Mouse (Mus musculus) R1 (cell line): Measurements from ENCODE around the gene S100a4.

Experiments used
- DNase-seq: peaks from one replicate; pipeline ENCODE4 v3.0.0-alpha.2; 2018; ENCODE audit warnings: low read depth, low spot score

Gene S100a4

DNA sequence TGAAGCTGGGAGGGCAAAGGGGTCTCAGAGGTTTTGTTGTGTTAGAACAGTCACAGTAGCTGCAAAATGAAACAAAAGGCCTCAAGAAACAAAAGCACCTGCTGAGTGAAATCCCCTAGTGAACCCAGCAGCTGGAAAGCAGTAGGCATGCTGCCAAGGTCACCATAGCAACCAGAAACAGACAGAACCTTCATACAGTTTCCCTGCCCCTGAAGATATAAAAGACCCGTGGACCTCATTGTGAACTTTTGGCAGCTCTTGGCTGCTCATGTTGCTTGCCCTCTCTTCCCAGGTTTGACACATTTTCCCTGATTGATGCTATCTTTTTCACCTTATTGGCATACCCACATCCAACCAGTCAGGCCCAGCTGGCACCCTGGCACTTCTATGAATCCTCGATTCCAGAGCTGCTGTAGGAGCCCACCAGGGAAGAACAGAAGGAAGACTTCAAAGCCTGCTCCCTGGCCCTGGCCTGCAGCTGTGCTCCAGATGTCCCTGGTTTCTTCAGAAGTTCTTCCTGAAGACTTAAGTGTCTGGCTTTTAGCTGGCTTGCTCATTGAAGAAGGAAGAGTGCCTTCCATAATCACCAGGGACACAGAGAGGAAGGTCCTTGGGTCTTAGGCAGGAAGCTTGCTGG lies 20.0 kb downstream of the S100a4 start:
- DNase-seq: peak; percentile 70

DNA sequence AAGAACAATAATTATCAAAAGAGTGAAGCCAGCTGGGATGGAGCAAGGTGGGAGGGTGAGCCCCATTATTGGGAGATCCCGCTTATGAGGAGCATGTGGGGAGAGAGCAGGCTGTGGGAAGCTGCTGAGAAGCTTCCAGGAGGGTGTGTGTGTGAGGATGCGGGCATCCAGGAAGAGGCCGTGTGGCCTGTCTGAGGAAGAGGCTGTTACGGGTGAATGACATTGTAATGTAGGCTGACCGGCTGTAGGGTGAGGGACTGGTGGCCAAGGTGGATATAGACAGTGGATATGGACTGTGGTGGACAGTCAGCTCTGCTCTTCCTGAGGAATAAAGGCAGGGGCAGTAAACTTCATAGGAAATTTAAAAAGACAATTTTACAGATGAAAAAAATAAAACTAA lies 21.9 kb downstream of the S100a4 start:
- no peak for DNase-seq

- DNase-seq: no peak
Measured at GRCm38 (mm10) chr3:90626266-90627021, 22.9 kb downstream of the S100a4 start.

GRCm38 (mm10) chr3:90627366-90627765 lies 23.8 kb downstream of the S100a4 start:
- no peak for DNase-seq

- DNase-seq: no peak
Measured at GRCm38 (mm10) chr3:90627807-90628206, 24.2 kb downstream of the S100a4 start.

GRCm38 (mm10) chr3:90629298-90629697 lies 25.7 kb downstream of the S100a4 start:
- peak; percentile 34 for DNase-seq

GRCm38 (mm10) chr3:90631984-90632383 lies 28.4 kb downstream of the S100a4 start:
- DNase-seq: no peak

- no peak for DNase-seq
Measured at GRCm38 (mm10) chr3:90638511-90639275, 35.1 kb downstream of the S100a4 start.

GRCm38 (mm10) chr3:90639511-90640154 lies 36.1 kb downstream of the S100a4 start:
- DNase-seq: peak; percentile 76

DNA sequence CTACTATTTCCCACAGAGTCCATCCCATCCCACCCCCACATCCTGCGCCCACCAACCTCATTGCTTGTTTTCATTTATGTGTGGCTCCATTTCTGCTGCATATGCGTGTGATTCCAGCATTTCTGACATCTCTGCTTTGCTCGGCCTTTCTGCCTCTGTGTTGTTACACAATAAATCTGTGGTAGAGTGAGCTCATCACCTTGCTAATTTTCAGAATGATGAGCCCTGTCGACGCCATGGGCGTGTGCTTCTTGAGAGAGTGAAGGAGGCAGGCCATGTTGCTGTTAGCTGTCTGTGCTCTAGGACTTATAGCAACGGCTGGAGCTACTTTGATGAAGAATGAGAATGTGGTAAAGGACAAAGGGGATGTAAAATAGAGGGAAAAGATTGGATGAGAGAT lies 37.4 kb downstream of the S100a4 start:
- DNase-seq: no peak

DNA sequence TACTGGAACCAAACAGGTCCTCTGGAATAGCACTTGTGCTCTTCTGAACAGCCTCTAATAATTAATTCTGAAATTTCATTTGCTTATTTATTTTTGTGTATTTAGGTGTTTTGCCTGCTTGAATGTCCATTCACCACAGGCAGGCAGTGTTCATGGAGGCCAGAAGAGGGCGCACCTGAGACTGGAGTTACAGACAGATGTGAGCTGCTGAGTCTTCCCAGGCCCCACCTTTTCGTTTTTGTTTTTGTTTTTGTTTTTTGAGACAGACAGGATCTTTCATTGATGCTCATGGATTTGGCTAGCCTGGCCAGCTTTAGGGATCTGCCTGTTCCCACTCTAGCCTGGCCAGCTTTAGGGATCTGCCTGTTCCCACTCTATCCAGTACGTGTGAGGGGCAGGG lies 40.6 kb downstream of the S100a4 start:
- DNase-seq: peak; percentile 57

GRCm38 (mm10) chr3:90647291-90647690 lies 43.7 kb downstream of the S100a4 start:
- DNase-seq: no peak

DNA sequence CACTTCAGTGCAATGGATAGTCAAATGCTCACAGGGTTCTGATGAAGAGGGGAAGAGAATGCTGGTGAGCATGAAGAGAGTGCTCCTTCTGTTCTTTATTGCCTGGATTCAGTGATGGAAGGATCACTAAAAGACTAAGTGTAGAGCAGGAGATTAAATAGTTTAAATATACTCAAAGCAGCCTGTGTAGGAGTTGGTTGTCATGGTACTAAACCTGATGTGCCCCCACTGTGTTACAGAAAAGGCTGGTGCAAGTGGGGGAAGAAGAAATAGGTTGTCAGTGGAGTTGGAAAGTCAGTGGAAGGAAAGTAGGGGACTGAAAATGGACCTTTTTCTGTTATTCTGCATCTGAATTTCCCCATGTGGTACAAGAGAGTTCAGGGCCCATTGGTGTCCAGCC lies 45.4 kb downstream of the S100a4 start:
- no peak for DNase-seq

- DNase-seq: no peak
Measured at GRCm38 (mm10) chr3:90649832-90650231, 46.3 kb downstream of the S100a4 start.

GRCm38 (mm10) chr3:90652878-90653508 lies 49.4 kb downstream of the S100a4 start:
- DNase-seq: peak; percentile 70

DNA sequence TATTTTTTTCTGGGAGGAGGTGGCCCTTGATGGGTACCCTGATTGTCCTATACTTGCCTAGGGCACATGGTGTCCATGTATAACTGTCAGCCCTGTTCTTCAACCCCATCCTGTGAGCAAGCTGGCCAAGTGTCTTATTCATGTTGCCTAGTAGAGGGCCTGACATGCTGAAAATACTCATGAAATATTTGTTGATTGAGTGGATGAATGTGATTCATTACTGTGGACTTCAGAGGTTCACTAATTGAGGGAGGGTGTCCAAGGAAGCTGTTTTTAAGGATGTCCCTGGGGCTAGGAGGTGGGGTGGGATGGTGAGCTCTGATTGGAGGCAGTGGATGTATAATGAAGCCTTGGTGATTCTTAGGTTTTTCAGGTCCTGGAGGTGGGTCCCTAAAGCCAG lies 50.1 kb downstream of the S100a4 start, which contains the start of gene S100a7a:
S100a7a (plus strand) TSS at position 301 of the 400 bp plus-strand sequence.
- no peak for DNase-seq
